Mouse (Mus musculus) small intestine, adult 2 months (tissue): Measurements from ENCODE around the gene Gm28051. TPM values are rescaled to one million over a fixed set of nuclear protein-coding genes. Genes with fewer than 3 reads are reported as not detected.

Source experiments
- H3K27ac ChIP-seq: fragments of 200-500 bp; 2 replicates; pipeline ENCODE4 v1.5.1; 2012; ENCODE audit warnings: low read depth, low read length, control low read depth, inconsistent platforms; ENCODE audit not compliant: insufficient read depth
- H3K27me3 ChIP-seq: fragments of 200-500 bp; 2 replicates; pipeline ENCODE4 v1.6.1; 2012; ENCODE audit warnings: mild to moderate bottlenecking, moderate library complexity, low read length, inconsistent platforms; ENCODE audit not compliant: control insufficient read depth, insufficient read depth
- H3K36me3 ChIP-seq: fragments of 200-500 bp; 2 replicates; pipeline ENCODE4 v1.6.1; 2012; ENCODE audit warnings: mild to moderate bottlenecking, low read length, control low read depth, inconsistent platforms; ENCODE audit not compliant: control insufficient read depth, insufficient read depth
- H3K4me1 ChIP-seq: fragments of 200-500 bp; 2 replicates; pipeline ENCODE4 v1.6.1; 2012; ENCODE audit warnings: low read length, inconsistent platforms, mixed read lengths; ENCODE audit not compliant: control insufficient read depth, insufficient read depth, insufficient read length
- H3K4me3 ChIP-seq: fragments of 200-500 bp; 2 replicates; pipeline ENCODE4 v1.5.1; 2012; ENCODE audit warnings: low read depth, mild to moderate bottlenecking, control low read depth, inconsistent platforms, low read length, moderate library complexity
- CTCF ChIP-seq: fragments of 200-500 bp; IDR thresholded peaks from 2 replicates; pipeline ENCODE4 v1.5.1; 2012; ENCODE audit warnings: low read depth, mild to moderate bottlenecking, control low read depth, inconsistent platforms, low read length, moderate library complexity, mixed read lengths; ENCODE audit not compliant: insufficient replicate concordance, insufficient read length; ENCODE audit errors: extremely low read depth
- POLR2A ChIP-seq: fragments of 200-500 bp; IDR thresholded peaks from 2 replicates; pipeline ENCODE4 v1.6.1; 2012; ENCODE audit warnings: low read depth, mild to moderate bottlenecking, control low read depth, inconsistent platforms, low read length, moderate library complexity
- WGBS: fragments of 180-500 bp; shearing (Covaris S2); methylation state at CpG from one replicate; pipeline ENCODE4 v1.1.7; 2018; 5-methylcytosine and 5-hydroxymethylcytosine counted together
- polyA plus RNA-seq: library from polyadenylated mRNA; depleted of rRNA; stranded (reverse); fragments of >200 nt; gene quantifications from 2 replicates; pipeline ENCODE4 v1.2.3, GENCODE M21; 2012; rRNA removed

Gm28051 gene
- not detected in 2 replicates for polyA plus RNA-seq

DNA sequence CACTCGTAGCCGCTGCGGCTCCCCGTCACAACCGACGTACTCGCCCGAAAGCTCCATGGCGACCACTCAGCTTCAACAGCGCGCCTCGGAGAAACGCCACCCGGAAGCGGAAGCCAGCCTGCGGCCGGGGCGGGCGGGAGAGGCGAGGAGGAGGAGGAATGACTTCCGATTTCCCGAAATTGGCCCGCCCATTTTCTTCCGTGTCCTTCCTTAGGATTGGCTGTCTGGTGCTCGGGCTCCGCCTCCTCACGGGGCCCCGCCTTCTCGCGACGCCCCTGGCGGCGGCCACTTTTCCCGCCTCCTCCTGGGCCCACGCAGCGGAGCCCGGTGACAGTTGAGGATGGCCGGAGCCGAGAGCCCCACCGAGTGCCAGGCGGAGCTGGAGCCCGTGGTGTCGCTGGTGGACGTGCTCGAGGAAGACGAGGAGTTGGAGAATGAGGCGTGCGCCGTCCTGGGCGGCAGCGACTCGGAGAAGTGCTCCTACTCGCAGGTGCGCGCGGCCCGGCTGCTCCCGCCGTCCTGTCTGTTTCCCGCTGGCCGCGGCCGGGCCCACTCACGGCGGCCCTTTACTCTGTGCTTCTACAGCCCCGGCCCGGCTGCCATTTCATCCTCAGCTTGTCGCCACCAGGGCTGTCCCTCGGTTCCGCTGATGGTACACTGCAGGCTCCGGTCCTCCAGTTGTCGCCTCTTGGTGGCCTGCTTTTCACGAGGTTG lies at the start of gene Gm28051, which contains the start of the genes Gon7 and Ubr7:
Gene Gm28051, minus strand, starts transcription at position 77 of the 714 bp plus-strand sequence.
Gene Gon7, minus strand, starts transcription at position 115 of the 714 bp plus-strand sequence.
Gene Ubr7, plus strand, starts transcription at position 279 of the 714 bp plus-strand sequence.
- TF ChIP-seq POLR2A (peak; percentile 52; the same call in 1 of the 2 replicates), CTCF (peak; percentile 37; the same call in 1 of the 2 replicates)
- Histone ChIP-seq H3K36me3 (peaks cover 5% of the 10 kb centered on the region), H3K4me1 (peaks cover 9% of the 10 kb centered on the region; the same call in 1 of the 2 replicates), H3K27me3 (no peaks in the 10 kb centered on the region), H3K27ac (peak within 1 kb of the TSS; percentile 65), H3K4me3 (peak within 1 kb of the TSS; percentile 93)
- under 1% methylated on average over 73 of the region's 73 CpGs for WGBS

DNA sequence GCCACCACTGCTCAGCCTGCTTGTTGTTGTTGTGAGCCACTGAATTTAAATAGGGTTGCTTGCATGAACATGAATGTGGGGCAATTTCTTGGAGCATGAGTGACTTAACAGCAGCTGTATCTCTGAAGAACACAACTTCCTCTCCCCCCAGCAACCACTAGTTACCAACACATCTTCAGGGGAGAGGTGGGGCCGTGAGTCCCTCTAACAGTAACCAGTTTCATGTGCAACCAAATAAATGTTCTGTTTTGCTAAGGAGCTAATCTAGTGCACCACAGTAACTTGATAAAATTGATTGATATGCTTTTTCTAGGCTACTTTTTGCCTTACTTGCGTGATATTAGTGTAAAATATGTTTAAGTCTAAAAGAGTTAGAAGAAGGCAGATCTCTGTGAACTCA lies 42.0 kb upstream of the Gm28051 start:
- TF ChIP-seq POLR2A (no peak), CTCF (no peak)
- WGBS: 88% methylated on average over 2 of the region's 2 CpGs
- no peak overlapping the region for H3K27ac ChIP-seq

DNA sequence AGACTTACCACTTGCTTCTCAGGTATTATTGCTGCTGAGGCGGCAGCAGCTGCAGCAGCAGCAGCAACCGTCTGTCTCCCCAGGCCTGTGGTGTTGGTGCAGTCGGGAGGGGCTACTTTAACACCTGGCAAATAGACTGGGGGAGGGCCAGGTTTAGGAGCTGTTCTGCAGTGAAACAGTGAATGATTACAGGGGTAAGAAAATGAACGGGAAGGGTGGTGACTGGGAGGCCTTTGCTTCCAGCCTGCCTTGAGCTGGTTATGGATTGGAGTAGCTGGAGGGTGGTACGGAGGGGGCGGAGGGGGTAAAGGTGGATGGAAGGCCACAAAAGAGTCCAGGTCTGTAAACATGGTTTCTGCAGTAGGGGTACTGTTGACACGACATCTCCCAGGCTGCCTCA lies 30.4 kb upstream of the Gm28051 start:
- Histone ChIP-seq H3K4me1 (no peaks in the 10 kb centered on the region), H3K27ac (no peak overlapping the region), H3K27me3 (no peaks in the 10 kb centered on the region), H3K36me3 (peaks cover 63% of the 10 kb centered on the region), H3K4me3 (no peak overlapping the region)
- TF ChIP-seq CTCF: no peak
- TF ChIP-seq POLR2A: no peak
- WGBS: 67% methylated on average over 7 of the region's 7 CpGs

More for the DNA sequence above, 42.0 kb upstream of the Gm28051 start:
- no peak overlapping the region for H3K4me3 ChIP-seq
- peaks cover 3% of the 10 kb centered on the region; the same call in 1 of the 2 replicates for H3K4me1 ChIP-seq
- H3K36me3 ChIP-seq: peaks cover 14% of the 10 kb centered on the region
- no peaks in the 10 kb centered on the region for H3K27me3 ChIP-seq

DNA sequence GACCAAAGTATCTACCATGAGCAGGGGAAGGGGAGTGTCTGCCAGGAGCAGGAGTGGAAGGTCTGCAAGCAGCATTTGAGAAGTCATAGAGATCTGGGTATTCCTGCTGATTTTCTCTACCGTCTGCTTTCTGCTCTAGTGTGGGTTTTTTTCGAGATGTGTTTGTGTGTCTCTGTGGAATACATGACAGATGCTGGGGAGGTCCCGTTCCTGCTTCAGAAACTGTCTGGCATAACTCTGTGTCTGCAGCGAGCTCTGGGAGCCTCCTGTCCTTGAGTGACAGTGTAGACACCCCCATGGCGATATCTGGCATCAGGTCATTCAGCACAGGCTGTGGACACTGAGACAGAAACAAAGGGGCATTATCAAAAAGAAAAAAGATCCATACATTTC lies 28.0 kb upstream of the Gm28051 start:
- TF ChIP-seq POLR2A (no peak), CTCF (no peak)
- WGBS: 87% methylated on average over 5 of the region's 5 CpGs
- H3K36me3 ChIP-seq: peaks cover 54% of the 10 kb centered on the region
- H3K27ac ChIP-seq: no peak overlapping the region
- no peaks in the 10 kb centered on the region for H3K4me1 ChIP-seq
- no peak overlapping the region for H3K4me3 ChIP-seq
- H3K27me3 ChIP-seq: no peaks in the 10 kb centered on the region

DNA sequence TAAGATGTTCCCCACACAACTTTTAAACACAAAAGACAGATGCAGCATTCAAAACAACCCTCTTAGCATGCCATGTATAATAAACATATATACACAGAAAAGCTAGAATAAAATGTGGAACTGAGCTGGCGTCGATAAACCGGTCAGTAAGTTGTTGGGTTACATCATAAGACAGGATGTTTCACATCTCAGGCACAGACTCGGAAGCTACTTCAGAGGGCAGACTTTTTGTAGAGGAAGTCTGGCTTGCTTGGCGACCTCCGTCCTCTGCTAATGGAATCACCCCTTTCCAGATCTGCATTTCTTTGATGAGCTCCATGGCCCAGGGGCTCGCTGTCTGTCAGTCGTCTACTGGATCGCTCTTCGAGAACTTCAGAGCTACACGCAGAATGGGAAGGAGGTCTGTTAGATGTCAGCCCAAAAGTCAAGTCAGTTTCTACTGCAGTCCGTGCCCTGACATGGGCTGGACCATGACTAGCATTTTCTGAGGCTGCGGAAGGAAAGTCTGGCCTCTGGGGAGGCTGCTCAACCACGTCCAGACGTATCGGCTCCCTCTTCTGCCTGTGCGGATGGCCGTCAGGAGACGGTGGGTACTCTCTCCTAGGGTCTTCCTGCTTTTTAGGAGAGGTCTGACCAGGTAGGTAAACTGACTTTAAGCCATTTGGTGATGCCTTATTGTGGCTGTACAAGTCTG lies 27.5 kb upstream of the Gm28051 start:
- Histone ChIP-seq H3K27me3 (no peaks in the 10 kb centered on the region), H3K36me3 (peaks cover 48% of the 10 kb centered on the region), H3K4me3 (no peak overlapping the region), H3K27ac (no peak overlapping the region), H3K4me1 (no peaks in the 10 kb centered on the region)
- WGBS: 88% methylated on average over 19 of the region's 19 CpGs
- TF ChIP-seq CTCF: no peak
- no peak for TF ChIP-seq POLR2A

DNA sequence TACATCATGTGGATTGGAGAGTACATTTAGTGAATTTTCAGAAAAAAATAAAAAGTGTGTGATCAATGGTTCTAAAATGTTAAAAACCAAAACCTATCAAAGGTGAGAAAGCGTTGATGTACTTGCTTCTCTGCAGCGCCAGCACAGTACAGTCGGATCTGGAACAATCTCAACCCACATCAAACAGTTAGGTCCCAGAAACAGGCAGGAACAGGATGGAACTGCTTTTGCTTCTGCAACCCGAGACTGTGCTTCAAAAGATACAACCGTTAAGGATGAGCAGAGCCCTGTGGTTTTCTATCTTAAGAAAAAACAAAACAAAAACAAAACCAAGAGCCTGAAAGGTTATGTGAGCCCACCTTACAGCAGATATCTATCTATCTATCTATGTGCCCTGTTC lies 25.3 kb upstream of the Gm28051 start:
- Histone ChIP-seq H3K27ac (no peak overlapping the region), H3K4me1 (no peaks in the 10 kb centered on the region), H3K4me3 (no peak overlapping the region), H3K27me3 (no peaks in the 10 kb centered on the region), H3K36me3 (peaks cover 36% of the 10 kb centered on the region)
- WGBS: 90% methylated on average over 5 of the region's 5 CpGs
- TF ChIP-seq POLR2A: no peak
- no peak for TF ChIP-seq CTCF

DNA sequence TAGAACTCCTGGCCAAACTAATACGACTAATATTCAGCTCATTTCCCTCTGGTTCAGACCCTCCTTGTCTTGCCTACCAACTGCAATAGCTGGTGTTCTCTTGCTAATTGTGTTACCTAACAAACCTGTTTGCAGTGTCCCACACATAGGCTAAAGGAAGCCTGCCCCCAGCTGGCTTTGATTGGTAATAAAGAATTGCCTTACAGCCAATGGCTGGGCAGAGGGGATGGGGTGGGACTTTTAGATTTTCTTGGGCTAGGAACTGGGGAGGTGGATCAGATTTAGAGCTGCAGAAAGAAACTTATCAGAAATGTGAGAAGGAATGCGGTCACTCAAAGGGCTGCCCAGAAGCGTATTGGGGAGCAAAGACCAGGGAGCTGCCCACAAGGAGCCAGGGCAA lies 21.9 kb upstream of the Gm28051 start:
- Histone ChIP-seq H3K27ac (no peak overlapping the region), H3K4me1 (no peaks in the 10 kb centered on the region), H3K36me3 (peaks cover 25% of the 10 kb centered on the region), H3K4me3 (no peak overlapping the region), H3K27me3 (no peaks in the 10 kb centered on the region)
- WGBS: 54% methylated on average over 3 of the region's 3 CpGs
- no peak for TF ChIP-seq CTCF
- no peak for TF ChIP-seq POLR2A

DNA sequence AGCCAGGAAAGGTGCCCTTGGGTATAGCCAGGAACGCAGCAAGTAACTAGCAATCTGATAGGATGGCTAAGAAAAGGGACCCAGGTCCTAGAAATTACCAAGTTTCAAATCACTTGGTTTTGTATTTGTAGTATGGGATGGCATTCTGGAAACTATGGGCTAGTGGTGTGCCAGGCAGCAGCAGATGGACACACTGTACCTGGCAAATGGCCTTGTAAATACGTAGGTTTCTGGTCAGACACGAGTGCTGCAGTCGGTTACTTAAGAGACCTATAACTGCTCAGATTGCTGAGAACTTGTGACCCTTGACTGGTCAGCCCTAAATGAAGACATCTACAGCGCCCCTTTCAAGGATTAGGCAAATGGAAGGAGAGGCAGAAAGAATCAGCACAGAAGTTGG lies 20.6 kb upstream of the Gm28051 start:
- TF ChIP-seq POLR2A (no peak), CTCF (no peak)
- Histone ChIP-seq H3K27ac (no peak overlapping the region), H3K27me3 (no peaks in the 10 kb centered on the region), H3K4me3 (no peak overlapping the region), H3K4me1 (no peaks in the 10 kb centered on the region), H3K36me3 (peaks cover 25% of the 10 kb centered on the region)
- WGBS: 85% methylated on average over 5 of the region's 5 CpGs
